Mouse (Mus musculus): Measurements from ENCODE around the gene Lmtk3.

DNA sequence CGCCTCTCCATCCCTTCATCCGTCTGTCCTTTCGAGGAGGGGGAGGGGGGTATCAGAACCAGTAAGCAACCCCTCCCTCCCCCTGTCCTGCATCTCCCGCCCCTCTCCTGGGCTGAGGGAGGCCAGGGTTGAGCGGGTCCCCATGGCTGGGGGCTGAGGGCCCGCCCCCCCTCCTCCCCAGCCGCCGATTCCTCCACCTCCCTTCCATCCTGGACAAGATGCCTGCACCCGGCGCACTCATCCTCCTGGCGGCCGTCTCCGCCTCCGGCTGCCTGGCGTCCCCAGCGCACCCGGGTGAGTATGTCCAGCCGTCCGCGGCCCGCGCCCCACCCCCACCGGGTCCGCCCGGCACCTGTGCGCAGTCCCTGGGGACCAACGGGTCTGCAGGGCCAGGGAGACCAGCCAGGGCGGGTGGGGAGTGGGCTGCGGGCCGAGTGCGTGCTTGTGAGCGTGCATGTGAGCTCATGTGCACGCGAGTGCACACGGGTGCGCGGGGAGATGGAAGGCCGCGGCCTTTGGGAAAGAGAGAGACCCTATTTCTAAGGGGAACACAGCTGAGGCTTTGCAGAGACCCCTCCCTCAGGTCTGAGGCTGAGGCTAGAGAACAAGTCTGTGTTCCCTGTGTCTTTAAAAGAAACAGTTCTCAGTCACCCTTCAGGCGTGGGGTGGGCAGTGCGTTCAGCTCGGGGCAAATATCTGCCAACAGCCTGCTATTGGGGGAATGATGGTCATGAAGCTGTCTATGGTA lies 2.0 kb downstream of the Lmtk3 start:
- TF ChIP-seq GATA1 (IDR thresholded peaks at IDR 0.05; ENCODE audit: borderline replicate concordance, low read length): no peak
- TF ChIP-seq FLI1 (IDR thresholded peaks at IDR 0.05; ENCODE audit: low read length): no peak
